In genomic region chr5:149375889-149376212, GRCm38 (mm10) we compare ENCODE assay signal across 8 mouse cellular contexts. TPM values are rescaled to one million over a fixed set of nuclear protein-coding genes. Genes with fewer than 3 reads are reported as not detected.
DNase-seq lines count a peak whose midpoint lies in the region; ATAC-seq lines count a peak whose summit lies in the region.

No protein-coding gene starts in this region.

- peak overlapping the region; percentile 24 for H3K4me2 ChIP-seq in forebrain, embryonic 11.5 days (ENCODE audit: low read depth, low read length, severe bottlenecking)
- H3K4me2 ChIP-seq in heart, embryonic 16.5 days (ENCODE audit: low read depth, low read length): peak overlapping the region; percentile 43
- H3K4me2 ChIP-seq in liver, embryonic 13.5 days: no peak overlapping the region
- H3K4me2 ChIP-seq in stomach, embryonic 15.5 days: peak overlapping the region; percentile 22; the same call in 1 of the 2 replicates

- H3K4me3 ChIP-seq in forebrain, embryonic 11.5 days (ENCODE audit: low read depth, low read length): no peak overlapping the region
- peak overlapping the region; percentile 21; the same call in 1 of the 2 replicates for H3K4me3 ChIP-seq in heart, embryonic 16.5 days (ENCODE audit: low read length)
- H3K4me3 ChIP-seq in liver, embryonic 13.5 days (replicated peaks): no peak overlapping the region
- no peak overlapping the region for H3K4me3 ChIP-seq in stomach, embryonic 15.5 days (replicated peaks)

- no peaks in the 10 kb centered on the region for H3K36me3 ChIP-seq in forebrain, embryonic 11.5 days (ENCODE audit: control insufficient read depth, insufficient read depth, low read length)
- H3K36me3 ChIP-seq in heart, embryonic 16.5 days (ENCODE audit: control insufficient read depth, insufficient read depth): no peaks in the 10 kb centered on the region
- H3K36me3 ChIP-seq in liver, embryonic 13.5 days: no peaks in the 10 kb centered on the region
- no peaks in the 10 kb centered on the region for H3K36me3 ChIP-seq in stomach, embryonic 15.5 days

- 2% methylated on average over 8 of the region's 8 CpGs for WGBS in forebrain, embryonic 11.5 days
- WGBS in heart, embryonic 16.5 days: 0% methylated on average over 8 of the region's 8 CpGs
- 2% methylated on average over 7 of the region's 8 CpGs for WGBS in liver, embryonic 13.5 days (ENCODE audit: insufficient replicate concordance)
- WGBS in stomach, embryonic 15.5 days: under 1% methylated on average over 8 of the region's 8 CpGs

- peak; percentile 72 to 79 for DNase-seq in CD8-positive naive resting alpha-beta T cell, adult 2 months (ENCODE audit: low read depth in 2 of 2, low spot score in 2 of 2)
- peak; percentile 79 for DNase-seq in c-Kit-positive CD71-negative TER-119-negative erythroid progenitor cells, embryonic 14.5 days (ENCODE audit: low read depth)
- DNase-seq in forebrain, embryonic 11.5 days (ENCODE audit: low spot score): peak; percentile 94
- DNase-seq in kidney, postnatal 25 days: peak; percentile 84 to 90
- DNase-seq in liver, embryonic 13.5 days: peak; percentile 52
- DNase-seq in neural tube, embryonic 10.5 days (ENCODE audit: extremely low spot score, low spot score): peak; percentile 95

- ATAC-seq in forebrain, embryonic 11.5 days (replicated peaks; ENCODE audit: low FRiP score): peak; percentile 77
- peak; percentile 69 for ATAC-seq in heart, embryonic 16.5 days (replicated peaks; ENCODE audit: extremely low read depth, insufficient read depth, low FRiP score)
- ATAC-seq in liver, embryonic 13.5 days (ENCODE audit: low read depth): peak; percentile 41; the same call in 1 of the 2 replicates
- peak; percentile 63; the same call in 1 of the 2 replicates for ATAC-seq in stomach, embryonic 15.5 days (ENCODE audit: insufficient read depth, low FRiP score, low read depth)

- H3K27ac ChIP-seq in forebrain, embryonic 11.5 days (ENCODE audit: low read depth, low read length): 0 out of 2 replicates have a peak overlapping the region, but pooled peaks have one; percentile 25
- H3K27ac ChIP-seq in heart, embryonic 16.5 days (ENCODE audit: low read length): peak overlapping the region; percentile 26; the same call in 1 of the 2 replicates
- no peak overlapping the region for H3K27ac ChIP-seq in liver, embryonic 13.5 days
- no peak overlapping the region; the same call in 1 of the 2 replicates for H3K27ac ChIP-seq in stomach, embryonic 15.5 days

- peaks cover 33% of the 10 kb centered on the region for H3K4me1 ChIP-seq in forebrain, embryonic 11.5 days (replicated peaks; ENCODE audit: control insufficient read depth, insufficient read depth, low read length)
- peaks cover 26% of the 10 kb centered on the region for H3K4me1 ChIP-seq in heart, embryonic 16.5 days (ENCODE audit: control insufficient read depth, insufficient read depth, low read length)
- peaks cover 10% of the 10 kb centered on the region for H3K4me1 ChIP-seq in liver, embryonic 13.5 days (replicated peaks)
- peaks cover 34% of the 10 kb centered on the region for H3K4me1 ChIP-seq in stomach, embryonic 15.5 days

- H3K9me3 ChIP-seq in forebrain, embryonic 11.5 days (ENCODE audit: control insufficient read depth, low read length): no peaks in the 10 kb centered on the region
- no peaks in the 10 kb centered on the region for H3K9me3 ChIP-seq in heart, embryonic 16.5 days (replicated peaks; ENCODE audit: control insufficient read depth, low read length)
- no peaks in the 10 kb centered on the region for H3K9me3 ChIP-seq in liver, embryonic 13.5 days (replicated peaks)
- no peaks in the 10 kb centered on the region for H3K9me3 ChIP-seq in stomach, embryonic 15.5 days

- no peaks in the 10 kb centered on the region for H3K27me3 ChIP-seq in forebrain, embryonic 11.5 days (ENCODE audit: control insufficient read depth, insufficient read depth, low read length)
- H3K27me3 ChIP-seq in heart, embryonic 16.5 days (ENCODE audit: control insufficient read depth, insufficient read depth, low read length): no peaks in the 10 kb centered on the region; the same call in 1 of the 2 replicates
- 0 out of 2 replicates have a peak, but pooled peaks cover 17% of the 10 kb centered on the region for H3K27me3 ChIP-seq in liver, embryonic 13.5 days
- H3K27me3 ChIP-seq in stomach, embryonic 15.5 days (replicated peaks): no peaks in the 10 kb centered on the region

- peak overlapping the region; percentile 39 for H3K9ac ChIP-seq in forebrain, embryonic 11.5 days (ENCODE audit: low read length)
- H3K9ac ChIP-seq in heart, embryonic 16.5 days (ENCODE audit: low read length): peak overlapping the region; percentile 58; the same call in 1 of the 2 replicates
- H3K9ac ChIP-seq in liver, embryonic 13.5 days: no peak overlapping the region
- H3K9ac ChIP-seq in stomach, embryonic 15.5 days: no peak overlapping the region

RNA-seq across cellular contexts. Expression of gene Medag, which starts 35.7 kb away (rescaled TPM):
- polyA plus RNA-seq in forebrain, embryonic 11.5 days (2014; fragmentation: Nextera tagmentation; extraction: Ambion mirVana): 1.0 and 1.4 TPM in 2 replicates
- polyA plus RNA-seq in heart, embryonic 16.5 days (2015; fragmentation: Nextera tagmentation; extraction: Ambion mirVana): 1.6 and 2.2 TPM in 2 replicates
- polyA plus RNA-seq in liver, embryonic 13.5 days (2015; fragmentation: Nextera tagmentation; extraction: Ambion mirVana): 0.28 and 0.36 TPM in 2 replicates
- 2.8 TPM in 2 replicates for polyA plus RNA-seq in stomach, embryonic 15.5 days (2015; fragmentation: Nextera tagmentation; extraction: Ambion mirVana)

Comparison
In these comparisons a context has a peak if more than half of its experiments do, and no peak if none do; other contexts are left out.
1. H3K27ac ChIP-seq: peak in forebrain, embryonic 11.5 days (single experiment) and heart, embryonic 16.5 days (single experiment); none in liver, embryonic 13.5 days (single experiment) and stomach, embryonic 15.5 days (single experiment).
2. H3K9ac ChIP-seq: peak in forebrain, embryonic 11.5 days (single experiment) and heart, embryonic 16.5 days (single experiment); none in liver, embryonic 13.5 days (single experiment) and stomach, embryonic 15.5 days (single experiment).
3. Peak in every context shown above with its lines, with median percentiles within 50 percentile points of each other: DNase-seq and ATAC-seq.